29 mouse cellular contexts compared by ENCODE assay signal in the genomic region with DNA sequence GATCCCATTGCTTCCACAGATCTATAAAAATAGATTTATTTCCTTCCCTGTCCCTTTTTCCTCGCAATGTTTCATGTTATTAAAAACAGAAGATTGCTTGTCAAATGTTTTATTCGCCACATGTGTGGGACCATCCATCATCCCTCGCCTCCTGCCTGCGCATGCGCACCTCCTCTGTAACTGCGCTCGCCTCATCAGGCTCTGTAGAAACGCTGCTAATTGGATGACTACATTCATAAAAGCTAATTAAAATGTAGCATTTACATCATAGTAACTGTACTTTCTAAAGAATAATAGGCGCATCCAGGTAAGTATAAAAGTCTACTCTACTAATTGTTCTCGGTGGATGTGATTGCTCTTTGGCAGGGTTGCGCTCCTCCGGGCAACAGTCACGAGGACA. TPM values are rescaled to one million over a fixed set of nuclear protein-coding genes. Genes with fewer than 3 reads are reported as not detected.
DNase-seq lines count a peak whose midpoint lies in the region; ATAC-seq lines count a peak whose summit lies in the region.
"Had no signal": no experiment of that assay in that cellular context is flagged by ENCODE, and none has a peak within 500 bp of the region (broad histone marks: within the 10 kb centered on the region; RNA-seq: fewer than 3 reads in every experiment).

No protein-coding gene starts in this region.

- no peaks in the 10 kb centered on the region for H3K4me1 ChIP-seq in forebrain, embryonic 13.5 days
- no peaks in the 10 kb centered on the region for H3K4me1 ChIP-seq in forebrain, embryonic 11.5 days (replicated peaks; ENCODE audit: control insufficient read depth, insufficient read depth, low read length)
- H3K4me1 ChIP-seq in neural tube, embryonic 13.5 days (replicated peaks): no peaks in the 10 kb centered on the region
- H3K4me1 ChIP-seq: embryonic facial prominence, embryonic 12.5 days; heart, embryonic 12.5 days; lung, embryonic 15.5 days; midbrain, embryonic 10.5 days; stomach, embryonic 15.5 days had no signal

- no peaks in the 10 kb centered on the region for H3K9me3 ChIP-seq in forebrain, embryonic 13.5 days (replicated peaks)
- H3K9me3 ChIP-seq in forebrain, embryonic 11.5 days (ENCODE audit: control insufficient read depth, low read length): no peaks in the 10 kb centered on the region
- no peaks in the 10 kb centered on the region for H3K9me3 ChIP-seq in neural tube, embryonic 13.5 days
- H3K9me3 ChIP-seq: embryonic facial prominence, embryonic 12.5 days; heart, embryonic 12.5 days; lung, embryonic 15.5 days; midbrain, embryonic 10.5 days; stomach, embryonic 15.5 days had no signal

- ATAC-seq in forebrain, embryonic 13.5 days: no peak
- no peak for ATAC-seq in forebrain, embryonic 11.5 days (replicated peaks; ENCODE audit: low FRiP score)
- 0 out of 2 replicates have a peak, but pooled peaks have one; percentile 36 for ATAC-seq in neural tube, embryonic 13.5 days (ENCODE audit: low read depth)
- ATAC-seq in megakaryocyte, adult 5-6 weeks (ENCODE audit: poor library complexity, severe bottlenecking): no peak
- ATAC-seq: Patski had no signal

- no peak overlapping the region for H3K9ac ChIP-seq in forebrain, embryonic 13.5 days
- H3K9ac ChIP-seq in forebrain, embryonic 11.5 days (ENCODE audit: low read length): no peak overlapping the region
- no peak overlapping the region for H3K9ac ChIP-seq in neural tube, embryonic 13.5 days
- H3K9ac ChIP-seq: embryonic facial prominence, embryonic 12.5 days; heart, embryonic 12.5 days; liver, embryonic 14.5 days; lung, embryonic 15.5 days; stomach, embryonic 15.5 days had no signal

- H3K4me2 ChIP-seq in forebrain, embryonic 13.5 days: 0 out of 2 replicates have a peak overlapping the region, but pooled peaks have one; percentile 11
- H3K4me2 ChIP-seq in forebrain, embryonic 11.5 days (ENCODE audit: low read depth, low read length, severe bottlenecking): no peak overlapping the region
- peak overlapping the region; percentile 14; the same call in 1 of the 2 replicates for H3K4me2 ChIP-seq in neural tube, embryonic 13.5 days
- H3K4me2 ChIP-seq: embryonic facial prominence, embryonic 12.5 days; heart, embryonic 12.5 days; lung, embryonic 15.5 days; stomach, embryonic 15.5 days had no signal

- no peak overlapping the region for H3K27ac ChIP-seq in forebrain, embryonic 13.5 days
- H3K27ac ChIP-seq in forebrain, embryonic 11.5 days (ENCODE audit: low read depth, low read length): no peak overlapping the region
- H3K27ac ChIP-seq in neural tube, embryonic 13.5 days (replicated peaks): peak overlapping the region; percentile 23; the same call in 1 of the 2 replicates
- H3K27ac ChIP-seq: embryonic facial prominence, embryonic 12.5 days; liver, embryonic 14.5 days; lung, embryonic 15.5 days; midbrain, embryonic 10.5 days; stomach, embryonic 15.5 days had no signal

- WGBS in forebrain, embryonic 13.5 days: 55% methylated on average over 13 of the region's 13 CpGs
- 85% methylated on average over 13 of the region's 13 CpGs for WGBS in forebrain, embryonic 11.5 days
- WGBS in neural tube, embryonic 13.5 days: 65% methylated on average over 13 of the region's 13 CpGs

- no peak for DNase-seq in forebrain, embryonic 11.5 days (ENCODE audit: low spot score)
- DNase-seq in kidney, postnatal 10 days: peak; percentile 34
- no peak for DNase-seq in kidney, postnatal 14 days
- no peak for DNase-seq in neural tube, embryonic 10.5 days (ENCODE audit: extremely low spot score, low spot score)
- DNase-seq in layer of hippocampus, postnatal 36 days: peak; percentile 8 to 12
- DNase-seq: adrenal gland, postnatal 14 days; cerebellum, adult 11 months; cerebellum, postnatal 10 days; gastrocnemius, postnatal 10 days; heart, postnatal 14 days; kidney, adult 9 months; lung, postnatal 4 days; retina, postnatal 1 day; thymus, adult 18-20 months had no signal

- H3K36me3 ChIP-seq in forebrain, embryonic 13.5 days (ENCODE audit: poor library complexity, severe bottlenecking): no peaks in the 10 kb centered on the region
- no peaks in the 10 kb centered on the region for H3K36me3 ChIP-seq in forebrain, embryonic 11.5 days (ENCODE audit: control insufficient read depth, insufficient read depth, low read length)
- no peaks in the 10 kb centered on the region for H3K36me3 ChIP-seq in neural tube, embryonic 13.5 days
- H3K36me3 ChIP-seq: embryonic facial prominence, embryonic 12.5 days; heart, embryonic 12.5 days; lung, embryonic 15.5 days; midbrain, embryonic 10.5 days; stomach, embryonic 15.5 days had no signal

- no peaks in the 10 kb centered on the region for H3K27me3 ChIP-seq in forebrain, embryonic 13.5 days
- H3K27me3 ChIP-seq in forebrain, embryonic 11.5 days (ENCODE audit: control insufficient read depth, insufficient read depth, low read length): no peaks in the 10 kb centered on the region
- H3K27me3 ChIP-seq in neural tube, embryonic 13.5 days: no peaks in the 10 kb centered on the region
- H3K27me3 ChIP-seq: embryonic facial prominence, embryonic 12.5 days; heart, embryonic 12.5 days; lung, embryonic 15.5 days; stomach, embryonic 15.5 days had no signal

- H3K4me3 ChIP-seq in forebrain, embryonic 13.5 days: no peak overlapping the region
- H3K4me3 ChIP-seq in forebrain, embryonic 11.5 days (ENCODE audit: low read depth, low read length): no peak overlapping the region
- H3K4me3 ChIP-seq in neural tube, embryonic 13.5 days: no peak overlapping the region
- H3K4me3 ChIP-seq: embryonic facial prominence, embryonic 12.5 days; erythroblast, embryonic 14.5 days; heart, embryonic 12.5 days; lung, embryonic 15.5 days; midbrain, embryonic 10.5 days; stomach, embryonic 15.5 days had no signal

RNA-seq across cellular contexts. Expression of gene Foxi2, which starts 34.1 kb away (rescaled TPM):
- not detected in 2 replicates for polyA plus RNA-seq in forebrain, embryonic 13.5 days (2015; fragmentation: Nextera tagmentation; extraction: Ambion mirVana)
- 0.91 and 1.1 TPM in 2 replicates for polyA plus RNA-seq in forebrain, embryonic 11.5 days (2014; fragmentation: Nextera tagmentation; extraction: Ambion mirVana)
- not detected in 2 replicates for polyA plus RNA-seq in neural tube, embryonic 13.5 days (2015; fragmentation: Nextera tagmentation; extraction: Ambion mirVana)
- not detected for total RNA-seq in layer of hippocampus, postnatal 36 days (2021)
- total RNA-seq in megakaryocyte, adult 5-6 weeks (2015): not detected in 2 replicates
- not detected in 2 replicates for total RNA-seq in megakaryocyte, adult 5-6 weeks (2017)
- total RNA-seq: adrenal gland, postnatal 14 days; gastrocnemius, postnatal 10 days; heart, postnatal 14 days; layer of hippocampus, postnatal 25 days; left cerebral cortex, postnatal 25 days had no signal
- polyA plus RNA-seq: erythroblast, embryonic 14.5 days; heart, embryonic 12.5 days; intestine, embryonic 14.5 days; liver, embryonic 14.5 days; lung, embryonic 15.5 days; Patski; spleen, adult 2 months; stomach, embryonic 15.5 days had no signal

Comparison
In these comparisons a context has a peak if more than half of its experiments do, and no peak if none do; other contexts are left out.
1. DNase-seq: peak in kidney, postnatal 10 days (single experiment) and layer of hippocampus, postnatal 36 days (2 of 2); none in forebrain, embryonic 11.5 days (single experiment), kidney, postnatal 14 days (single experiment) and neural tube, embryonic 10.5 days (single experiment).